Mouse (Mus musculus) intestine, postnatal 0 days (tissue): ENCODE results near the gene Cerk. TPM values are rescaled to one million over a fixed set of nuclear protein-coding genes. Genes with fewer than 3 reads are reported as not detected.
A peak's percentile ranks its signal among the peaks of the same experiment; 100 is the strongest.

ENCODE experiments used
- ATAC-seq: fragments of 200-750 bp; cut with Nextera tagmentation; 2 replicates; pipeline ENCODE4 v1.8.0; 2017; ENCODE audit warnings: mild to moderate bottlenecking, moderate TSS enrichment, moderate library complexity
- H3K27ac ChIP-seq: fragments of 300-500 bp; sonication (generic); 2 replicates; pipeline ENCODE4 v1.5.1; 2014; ENCODE audit warnings: mild to moderate bottlenecking, low read depth, low read length, moderate library complexity
- H3K27me3 ChIP-seq: fragments of 300-500 bp; sonication (generic); replicated peaks from 2 replicates; pipeline ENCODE4 v1.6.1; 2014; ENCODE audit warnings: low read length, mixed read lengths; ENCODE audit not compliant: control insufficient read depth, insufficient read depth
- H3K36me3 ChIP-seq: fragments of 300-500 bp; sonication (generic); 2 replicates; pipeline ENCODE4 v1.6.1; 2014; ENCODE audit warnings: mild to moderate bottlenecking, moderate library complexity; ENCODE audit not compliant: control insufficient read depth, insufficient read depth
- H3K4me1 ChIP-seq: fragments of 300-500 bp; sonication (generic); replicated peaks from 2 replicates; pipeline ENCODE4 v1.6.1; 2014; ENCODE audit warnings: antibody characterized with exemption, low read length, mixed read lengths; ENCODE audit not compliant: control insufficient read depth, insufficient read depth
- H3K4me2 ChIP-seq: fragments of 300-500 bp; sonication (generic); replicated peaks from 2 replicates; pipeline ENCODE4 v1.6.1; 2014; ENCODE audit warnings: low read depth, mild to moderate bottlenecking, moderate library complexity
- H3K4me3 ChIP-seq: fragments of 300-500 bp; sonication (generic); 2 replicates; pipeline ENCODE4 v1.5.1; 2014; ENCODE audit warnings: low read depth, low read length
- H3K9ac ChIP-seq: fragments of 300-500 bp; sonication (generic); 2 replicates; pipeline ENCODE4 v1.6.1; 2014; ENCODE audit warnings: mild to moderate bottlenecking, low read depth, low read length
- H3K9me3 ChIP-seq: fragments of 300-500 bp; sonication (generic); 2 replicates; pipeline ENCODE4 v1.6.1; 2016; ENCODE audit warnings: mixed run types; ENCODE audit not compliant: control insufficient read depth
- CTCF ChIP-seq: sonication (generic); IDR thresholded peaks from 2 replicates; pipeline ENCODE4 v1.5.1; 2016; ENCODE audit warnings: low read depth, mild to moderate bottlenecking, control low read depth, antibody characterized with exemption, moderate library complexity
- WGBS: fragments of 180-500 bp; shearing (Covaris S2); extraction: QIAGEN DNeasy Blood & Tissue Kit; methylation state at CpG from one replicate; pipeline ENCODE4 v1.1.7; 2014; 5-methylcytosine and 5-hydroxymethylcytosine counted together
- polyA plus RNA-seq: library from polyadenylated mRNA; unstranded; fragments of >200 nt; fragmentation: Nextera tagmentation; extraction: Ambion mirVana; gene quantifications from 2 replicates; pipeline ENCODE4 v1.2.1, GENCODE M21; 2015

Cerk gene
- polyA plus RNA-seq, 1 experiment from 2014 or later = 4.2 TPM

- Histone ChIP-seq H3K36me3 (peaks cover 76% of the 10 kb centered on the region), H3K9me3 (no peaks in the 10 kb centered on the region), H3K4me2 (no peak overlapping the region), H3K9ac (no peak overlapping the region), H3K4me1 (no peaks in the 10 kb centered on the region), H3K4me3 (no peak overlapping the region), H3K27me3 (no peaks in the 10 kb centered on the region), H3K27ac (no peak overlapping the region)
- ATAC-seq = no peak
- no peak for TF ChIP-seq CTCF
- WGBS = 83% methylated on average over 3 of the region's 3 CpGs
Measured at GRCm38 (mm10) chr15:86129036-86129435, 56.9 kb downstream of the Cerk start.

- H3K4me1 ChIP-seq = no peaks in the 10 kb centered on the region
- 29% methylated on average over 1 of the region's 1 CpGs for WGBS
- H3K9me3 ChIP-seq = no peaks in the 10 kb centered on the region
- H3K36me3 ChIP-seq = peaks cover 74% of the 10 kb centered on the region
- TF ChIP-seq CTCF = peak; percentile 82
- no peak overlapping the region for H3K9ac ChIP-seq
- no peaks in the 10 kb centered on the region for H3K27me3 ChIP-seq
- no peak overlapping the region for H3K27ac ChIP-seq
- H3K4me2 ChIP-seq = no peak overlapping the region
- no peak overlapping the region for H3K4me3 ChIP-seq
- peak; percentile 47; the same call in 1 of the 2 replicates for ATAC-seq
Measured at GRCm38 (mm10) chr15:86124359-86124758, 61.6 kb downstream of the Cerk start.

GRCm38 (mm10) chr15:86123409-86123808 lies 62.5 kb downstream of the Cerk start:
- H3K36me3 ChIP-seq = peaks cover 73% of the 10 kb centered on the region
- no peaks in the 10 kb centered on the region for H3K9me3 ChIP-seq
- ATAC-seq = no peak
- no peak overlapping the region for H3K4me3 ChIP-seq
- no peak overlapping the region for H3K9ac ChIP-seq
- H3K4me2 ChIP-seq = no peak overlapping the region
- no peaks in the 10 kb centered on the region for H3K27me3 ChIP-seq
- no peak for TF ChIP-seq CTCF
- H3K4me1 ChIP-seq = no peaks in the 10 kb centered on the region
- 90% methylated on average over 4 of the region's 4 CpGs for WGBS
- no peak overlapping the region for H3K27ac ChIP-seq

GRCm38 (mm10) chr15:86122261-86122949 lies 63.5 kb downstream of the Cerk start:
- Histone ChIP-seq H3K27me3 (no peaks in the 10 kb centered on the region), H3K4me3 (no peak overlapping the region), H3K4me1 (no peaks in the 10 kb centered on the region), H3K9me3 (no peaks in the 10 kb centered on the region), H3K36me3 (peaks cover 63% of the 10 kb centered on the region), H3K4me2 (no peak overlapping the region), H3K27ac (no peak overlapping the region), H3K9ac (no peak overlapping the region)
- ATAC-seq = no peak
- no peak for TF ChIP-seq CTCF
- 89% methylated on average over 9 of the region's 9 CpGs for WGBS

- no peaks in the 10 kb centered on the region for H3K9me3 ChIP-seq
- no peak overlapping the region for H3K27ac ChIP-seq
- no peak for TF ChIP-seq CTCF
- H3K4me2 ChIP-seq = no peak overlapping the region
- H3K4me1 ChIP-seq = 0 out of 2 replicates have a peak, but pooled peaks cover 3% of the 10 kb centered on the region
- no peaks in the 10 kb centered on the region for H3K27me3 ChIP-seq
- ATAC-seq = no peak
- H3K36me3 ChIP-seq = peaks cover 45% of the 10 kb centered on the region
- H3K9ac ChIP-seq = no peak overlapping the region
- 73% methylated on average over 7 of the region's 7 CpGs for WGBS
- no peak overlapping the region for H3K4me3 ChIP-seq
Measured at GRCm38 (mm10) chr15:86119186-86119585, 66.8 kb downstream of the Cerk start.

- H3K9me3 ChIP-seq = no peaks in the 10 kb centered on the region
- ATAC-seq = no peak
Measured at GRCm38 (mm10) chr15:86117115-86118100, 68.5 kb downstream of the Cerk start.

More at GRCm38 (mm10) chr15:86117115-86118100, 68.5 kb downstream of the Cerk start:
- H3K4me3 ChIP-seq = no peak overlapping the region
- H3K27me3 ChIP-seq = no peaks in the 10 kb centered on the region
- H3K4me1 ChIP-seq = 0 out of 2 replicates have a peak, but pooled peaks cover 9% of the 10 kb centered on the region
- H3K36me3 ChIP-seq = peaks cover 28% of the 10 kb centered on the region
- no peak overlapping the region for H3K27ac ChIP-seq
- no peak for TF ChIP-seq CTCF
- no peak overlapping the region for H3K9ac ChIP-seq
- no peak overlapping the region for H3K4me2 ChIP-seq
- 72% methylated on average over 15 of the region's 15 CpGs for WGBS
